In genomic region chr11:79886395-79886794, GRCm38 (mm10) we compare ENCODE assay signal across 14 mouse cellular contexts.
"Had no signal": no experiment of that assay in that cellular context is flagged by ENCODE, and none has a peak within 500 bp of the region (broad histone marks: within the 10 kb centered on the region; RNA-seq: fewer than 3 reads in every experiment).

No protein-coding gene starts in this region.

- H3K4me1 ChIP-seq: limb, embryonic 15.5 days; lung, embryonic 15.5 days; midbrain, embryonic 10.5 days; midbrain, embryonic 15.5 days had no signal

- DNase-seq: layer of hippocampus, adult 9-11 months; layer of hippocampus, postnatal 36 days; lung, postnatal 14 days; right cerebral cortex, adult 18-20 months; right cerebral cortex, postnatal 25 days; spleen, adult 18-20 months; thymus, adult 2 months; thymus, postnatal 25 days had no signal

- ATAC-seq: inflammation-experienced regulatory T-cells, adult 6 months; midbrain, embryonic 15.5 days had no signal

- H3K4me3 ChIP-seq: limb, embryonic 15.5 days; liver, embryonic 15.5 days; lung, embryonic 15.5 days; midbrain, embryonic 10.5 days; midbrain, embryonic 15.5 days had no signal

- H3K9me3 ChIP-seq: limb, embryonic 15.5 days; liver, embryonic 15.5 days; lung, embryonic 15.5 days; midbrain, embryonic 10.5 days; midbrain, embryonic 15.5 days had no signal

- H3K9ac ChIP-seq: limb, embryonic 15.5 days; liver, embryonic 15.5 days; lung, embryonic 15.5 days; midbrain, embryonic 15.5 days had no signal

- H3K27ac ChIP-seq: limb, embryonic 15.5 days; liver, embryonic 15.5 days; lung, embryonic 15.5 days; midbrain, embryonic 10.5 days; midbrain, embryonic 15.5 days had no signal

- H3K4me2 ChIP-seq: limb, embryonic 15.5 days; liver, embryonic 15.5 days; lung, embryonic 15.5 days; midbrain, embryonic 15.5 days had no signal

- H3K36me3 ChIP-seq: limb, embryonic 15.5 days; liver, embryonic 15.5 days; lung, embryonic 15.5 days; midbrain, embryonic 10.5 days; midbrain, embryonic 15.5 days had no signal

- H3K27me3 ChIP-seq: limb, embryonic 15.5 days; liver, embryonic 15.5 days; lung, embryonic 15.5 days; midbrain, embryonic 15.5 days had no signal
